Mouse (Mus musculus): ENCODE data around the gene Sh3rf3. TPM values are rescaled to one million over a fixed set of nuclear protein-coding genes. Genes with fewer than 3 reads are reported as not detected.

Sh3rf3 gene
- polyA plus RNA-seq, 1 experiment from 2014 or later, result not detected

DNA sequence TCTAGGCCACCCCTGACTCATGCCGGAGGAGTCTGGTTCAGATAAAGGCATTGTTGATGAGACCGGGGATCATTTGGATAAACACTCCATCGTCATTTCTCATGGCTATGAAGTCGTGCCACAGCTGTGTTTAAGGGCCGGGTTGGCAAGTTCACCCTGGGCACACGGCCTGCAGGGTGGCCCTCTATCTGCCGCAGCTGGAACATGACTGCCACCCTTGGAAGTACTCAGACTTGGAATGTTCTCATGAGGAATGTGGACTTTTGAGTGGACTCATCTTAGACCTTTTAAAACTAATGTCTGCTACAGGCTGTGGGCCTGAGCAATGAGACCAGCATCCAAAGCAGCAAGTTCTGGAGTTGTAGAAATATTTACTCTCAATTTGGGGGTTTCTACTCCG is 29.9 kb downstream of the Sh3rf3 start:
- no peaks in the 10 kb centered on the region for H3K36me3 ChIP-seq (replicated peaks; ENCODE audit: insufficient read depth, low read length)
- H3K4me1 ChIP-seq (ENCODE audit: insufficient read depth), result no peaks in the 10 kb centered on the region
- WGBS (ENCODE audit: insufficient replicate concordance), result 81% methylated on average over 8 of the region's 8 CpGs
- no peak overlapping the region for H3K9ac ChIP-seq (replicated peaks)
- no peak overlapping the region for H3K27ac ChIP-seq (ENCODE audit: low read depth)
- TF ChIP-seq CTCF (IDR thresholded peaks at IDR 0.05; ENCODE audit: low read depth) (no peak), EP300 (IDR thresholded peaks at IDR 0.05; ENCODE audit: low read depth) (no peak)
- no peak overlapping the region for H3K4me3 ChIP-seq (ENCODE audit: low read depth, low read length)
- DNase-seq, result no peak
- no peak overlapping the region for H3K4me2 ChIP-seq (ENCODE audit: low read depth, low read length)
- no peak for ATAC-seq
- no peaks in the 10 kb centered on the region for H3K27me3 ChIP-seq (ENCODE audit: insufficient read depth, low read length)
- no peaks in the 10 kb centered on the region for H3K9me3 ChIP-seq (ENCODE audit: low read length)

DNA sequence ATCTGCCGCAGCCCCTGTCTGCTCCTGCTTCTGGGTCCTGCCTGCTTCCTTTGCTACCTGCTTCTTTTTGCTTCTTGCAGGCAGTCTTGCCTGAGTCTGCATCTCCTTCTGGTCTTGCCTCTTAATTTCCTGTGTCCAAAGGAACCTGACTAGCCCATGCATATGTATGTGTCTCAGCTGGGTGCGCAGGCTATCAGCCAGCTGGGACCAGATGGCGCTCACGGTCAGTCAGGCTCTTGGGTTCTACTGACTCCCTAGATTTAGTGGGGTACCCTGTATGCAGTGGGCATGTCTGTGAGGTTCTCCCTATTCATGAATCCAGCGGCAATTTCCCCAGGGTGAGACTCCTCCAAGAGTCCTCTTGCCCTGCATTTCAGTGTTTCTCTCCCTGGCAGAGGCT is 35.0 kb downstream of the Sh3rf3 start:
- no peak for TF ChIP-seq CTCF (IDR thresholded peaks at IDR 0.05; ENCODE audit: low read depth)
- no peak for TF ChIP-seq EP300 (IDR thresholded peaks at IDR 0.05; ENCODE audit: low read depth)
- no peaks in the 10 kb centered on the region for H3K9me3 ChIP-seq (ENCODE audit: low read length)
- H3K4me1 ChIP-seq (ENCODE audit: insufficient read depth), result no peaks in the 10 kb centered on the region
- no peak for DNase-seq
- no peaks in the 10 kb centered on the region for H3K27me3 ChIP-seq (ENCODE audit: insufficient read depth, low read length)
- ATAC-seq, result no peak
- H3K27ac ChIP-seq (ENCODE audit: low read depth), result no peak overlapping the region
- no peak overlapping the region for H3K9ac ChIP-seq (replicated peaks)
- no peak overlapping the region for H3K4me2 ChIP-seq (ENCODE audit: low read depth, low read length)
- H3K4me3 ChIP-seq (ENCODE audit: low read depth, low read length), result no peak overlapping the region
- WGBS (ENCODE audit: insufficient replicate concordance), result 79% methylated on average over 5 of the region's 5 CpGs
- no peaks in the 10 kb centered on the region for H3K36me3 ChIP-seq (replicated peaks; ENCODE audit: insufficient read depth, low read length)

- no peak overlapping the region for H3K9ac ChIP-seq (replicated peaks)
- 68% methylated on average over 6 of the region's 6 CpGs for WGBS (ENCODE audit: insufficient replicate concordance)
- H3K27me3 ChIP-seq (ENCODE audit: insufficient read depth, low read length), result no peaks in the 10 kb centered on the region
- H3K4me3 ChIP-seq (ENCODE audit: low read depth, low read length), result no peak overlapping the region
- no peak overlapping the region for H3K27ac ChIP-seq (ENCODE audit: low read depth)
- TF ChIP-seq EP300 (IDR thresholded peaks at IDR 0.05; ENCODE audit: low read depth), result no peak
- no peak for TF ChIP-seq CTCF (IDR thresholded peaks at IDR 0.05; ENCODE audit: low read depth)
- H3K4me2 ChIP-seq (ENCODE audit: low read depth, low read length), result no peak overlapping the region
- ATAC-seq (no peak), DNase-seq (no peak)
- no peaks in the 10 kb centered on the region for H3K9me3 ChIP-seq (ENCODE audit: low read length)
- no peaks in the 10 kb centered on the region for H3K4me1 ChIP-seq (ENCODE audit: insufficient read depth)
- H3K36me3 ChIP-seq (replicated peaks; ENCODE audit: insufficient read depth, low read length), result no peaks in the 10 kb centered on the region
These were observed 35.4 kb downstream of the Sh3rf3 start for GRCm38 (mm10) chr10:58848536-58848935.

- no peaks in the 10 kb centered on the region for H3K27me3 ChIP-seq (ENCODE audit: insufficient read depth, low read length)
- H3K9ac ChIP-seq (replicated peaks), result no peak overlapping the region
- TF ChIP-seq EP300 (IDR thresholded peaks at IDR 0.05; ENCODE audit: low read depth) (no peak), CTCF (IDR thresholded peaks at IDR 0.05; ENCODE audit: low read depth) (no peak)
- 18% methylated on average over 14 of the region's 14 CpGs for WGBS (ENCODE audit: insufficient replicate concordance)
- no peak overlapping the region for H3K27ac ChIP-seq (ENCODE audit: low read depth)
- ATAC-seq, result no peak
- DNase-seq, result peak; percentile 16
- no peak overlapping the region for H3K4me3 ChIP-seq (ENCODE audit: low read depth, low read length)
- no peaks in the 10 kb centered on the region for H3K4me1 ChIP-seq (ENCODE audit: insufficient read depth)
- no peaks in the 10 kb centered on the region for H3K9me3 ChIP-seq (ENCODE audit: low read length)
- no peak overlapping the region for H3K4me2 ChIP-seq (ENCODE audit: low read depth, low read length)
- no peaks in the 10 kb centered on the region for H3K36me3 ChIP-seq (replicated peaks; ENCODE audit: insufficient read depth, low read length)
These were observed 41.5 kb downstream of the Sh3rf3 start for GRCm38 (mm10) chr10:58854548-58855198.

DNA sequence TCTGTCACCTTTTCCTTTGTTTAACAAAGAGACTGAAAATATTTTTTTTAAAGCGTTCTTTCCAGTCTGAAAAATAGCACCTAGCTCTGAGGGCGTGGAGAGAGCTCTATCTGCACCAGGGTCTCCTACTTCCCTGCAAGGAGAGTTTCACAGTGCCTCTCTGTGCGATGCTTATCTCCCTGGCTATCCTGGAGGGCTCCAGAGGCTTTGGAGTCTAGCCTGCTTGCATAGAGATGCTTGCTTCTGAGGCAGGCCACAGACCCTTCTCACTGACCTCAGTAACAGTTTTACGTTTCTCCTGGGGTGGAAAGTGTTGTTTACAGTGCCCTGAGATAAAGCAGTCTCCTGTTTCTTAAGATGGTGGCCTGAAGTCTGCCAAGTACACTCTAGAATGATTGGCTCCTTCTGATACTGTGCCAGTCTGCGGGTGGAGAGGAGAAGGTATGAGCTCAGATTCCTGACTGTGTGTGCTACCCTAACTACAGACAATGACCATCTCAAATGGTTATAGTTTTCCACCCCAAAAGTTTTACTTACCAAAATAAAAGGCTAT is 42.1 kb downstream of the Sh3rf3 start:
- Histone ChIP-seq H3K27me3 (ENCODE audit: insufficient read depth, low read length) (no peaks in the 10 kb centered on the region), H3K4me2 (ENCODE audit: low read depth, low read length) (no peak overlapping the region), H3K36me3 (replicated peaks; ENCODE audit: insufficient read depth, low read length) (no peaks in the 10 kb centered on the region), H3K9me3 (ENCODE audit: low read length) (no peaks in the 10 kb centered on the region), H3K4me3 (ENCODE audit: low read depth, low read length) (no peak overlapping the region), H3K27ac (ENCODE audit: low read depth) (no peak overlapping the region), H3K4me1 (ENCODE audit: insufficient read depth) (no peaks in the 10 kb centered on the region), H3K9ac (replicated peaks) (no peak overlapping the region)
- ATAC-seq, result no peak
- WGBS (ENCODE audit: insufficient replicate concordance), result 33% methylated on average over 5 of the region's 5 CpGs
- TF ChIP-seq EP300 (IDR thresholded peaks at IDR 0.05; ENCODE audit: low read depth), result no peak
- no peak for DNase-seq

GRCm38 (mm10) chr10:58855814-58856213 is 42.7 kb downstream of the Sh3rf3 start:
- Histone ChIP-seq H3K9ac (replicated peaks) (no peak overlapping the region), H3K4me1 (ENCODE audit: insufficient read depth) (no peaks in the 10 kb centered on the region), H3K27ac (ENCODE audit: low read depth) (no peak overlapping the region), H3K9me3 (ENCODE audit: low read length) (no peaks in the 10 kb centered on the region), H3K27me3 (ENCODE audit: insufficient read depth, low read length) (no peaks in the 10 kb centered on the region), H3K4me3 (ENCODE audit: low read depth, low read length) (no peak overlapping the region), H3K36me3 (replicated peaks; ENCODE audit: insufficient read depth, low read length) (no peaks in the 10 kb centered on the region), H3K4me2 (ENCODE audit: low read depth, low read length) (no peak overlapping the region)
- TF ChIP-seq CTCF (IDR thresholded peaks at IDR 0.05; ENCODE audit: low read depth) (no peak), EP300 (IDR thresholded peaks at IDR 0.05; ENCODE audit: low read depth) (no peak)
- WGBS (ENCODE audit: insufficient replicate concordance), result 59% methylated on average over 9 of the region's 9 CpGs
- DNase-seq (no peak), ATAC-seq (no peak)
